Mouse (Mus musculus): ENCODE data around the gene Ppm1n. TPM values are rescaled to one million over a fixed set of nuclear protein-coding genes. Genes with fewer than 3 reads are reported as not detected.
"Not testable (repeated sequence)": the region's sequence is repeated elsewhere in the genome, so short reads cannot be mapped to it uniquely, and the experiment has no call there.

Gene Ppm1n
- total RNA-seq, 2 experiments from 2014 or later = not detected

GRCm38 (mm10) chr7:19282791-19283405 is 3.0 kb upstream of the Ppm1n start:
- DNase-seq (ENCODE audit: low spot score in 2 of 2) = peak in 1 of 2 experiments; percentile 54

- DNase-seq (ENCODE audit: low spot score in 2 of 2) = peak in 1 of 2 experiments; percentile 71
These were observed 2.5 kb upstream of the Ppm1n start, which contains the start of gene Rtn2 for GRCm38 (mm10) chr7:19282385-19282784. TSS of gene Rtn2 (plus strand) at chr7:19282624.

- DNase-seq (ENCODE audit: low spot score in 2 of 2) = not testable (repeated sequence)
These were observed 1.9 kb upstream of the Ppm1n start for GRCm38 (mm10) chr7:19281680-19282304.

GRCm38 (mm10) chr7:19279052-19279451 is 812 bp downstream of the Ppm1n start:
- no peak for DNase-seq (ENCODE audit: low spot score in 2 of 2)

GRCm38 (mm10) chr7:19276253-19276652 is 3.6 kb downstream of the Ppm1n start:
- no peak for DNase-seq (ENCODE audit: low spot score in 2 of 2)

- DNase-seq (ENCODE audit: low spot score in 2 of 2) = peak; percentile 70 to 73
These were observed 7.6 kb downstream of the Ppm1n start for GRCm38 (mm10) chr7:19272173-19272764.

GRCm38 (mm10) chr7:19271238-19272172 is 8.4 kb downstream of the Ppm1n start, which contains the start of gene Vasp:
TSS of gene Vasp (minus strand) at chr7:19271817.
- DNase-seq (ENCODE audit: low spot score in 2 of 2) = peak; percentile 80 to 81

GRCm38 (mm10) chr7:19270509-19271237 is 9.2 kb downstream of the Ppm1n start:
- DNase-seq (ENCODE audit: low spot score in 2 of 2) = no peak

- DNase-seq (ENCODE audit: low spot score in 2 of 2) = peak; percentile 38 to 50
These were observed 10.0 kb downstream of the Ppm1n start for GRCm38 (mm10) chr7:19269721-19270441.

GRCm38 (mm10) chr7:19268993-19269681 is 10.7 kb downstream of the Ppm1n start:
- no peak for DNase-seq (ENCODE audit: low spot score in 2 of 2)

- DNase-seq (ENCODE audit: low spot score in 2 of 2) = no peak
These were observed 12.8 kb downstream of the Ppm1n start for GRCm38 (mm10) chr7:19267051-19267450.

- DNase-seq (ENCODE audit: low spot score in 2 of 2) = no peak
These were observed 13.7 kb downstream of the Ppm1n start for GRCm38 (mm10) chr7:19265928-19266822.

- no peak for DNase-seq (ENCODE audit: low spot score in 2 of 2)
These were observed 14.7 kb downstream of the Ppm1n start for GRCm38 (mm10) chr7:19265147-19265546.

GRCm38 (mm10) chr7:19258336-19258735 is 21.5 kb downstream of the Ppm1n start:
- DNase-seq (ENCODE audit: low spot score in 2 of 2) = no peak

- peak in 1 of 2 experiments; percentile 37 for DNase-seq (ENCODE audit: low spot score in 2 of 2)
These were observed 22.4 kb downstream of the Ppm1n start for GRCm38 (mm10) chr7:19257390-19258022.

GRCm38 (mm10) chr7:19256567-19256966 is 23.3 kb downstream of the Ppm1n start:
- no peak for DNase-seq (ENCODE audit: low spot score in 2 of 2)

GRCm38 (mm10) chr7:19255395-19255794 is 24.5 kb downstream of the Ppm1n start:
- DNase-seq (ENCODE audit: low spot score in 2 of 2) = no peak

GRCm38 (mm10) chr7:19253437-19253836 is 26.4 kb downstream of the Ppm1n start:
- DNase-seq (ENCODE audit: low spot score in 2 of 2) = no peak
